Mouse (Mus musculus) cerebellum, adult 9-11 months (tissue): ENCODE results near the gene 1700028P14Rik.
"Not testable (repeated sequence)": the region's sequence is repeated elsewhere in the genome, so short reads cannot be mapped to it uniquely, and the experiment has no call there.

ENCODE experiments used
- DNase-seq: peaks from one replicate; pipeline ENCODE4 v3.0.0; 2022

1700028P14Rik gene

GRCm38 (mm10) chr19:23652644-23653043 lies at the start of gene 1700028P14Rik:
TSS of gene 1700028P14Rik (minus strand) at chr19:23652812.
- peak; percentile 17 for DNase-seq

GRCm38 (mm10) chr19:23699131-23699530 lies 46.5 kb upstream of the 1700028P14Rik start:
- no peak for DNase-seq

GRCm38 (mm10) chr19:23698366-23698765 lies 45.8 kb upstream of the 1700028P14Rik start:
- no peak for DNase-seq

GRCm38 (mm10) chr19:23697861-23698260 lies 45.2 kb upstream of the 1700028P14Rik start:
- peak; percentile 28 for DNase-seq

GRCm38 (mm10) chr19:23694344-23694743 lies 41.7 kb upstream of the 1700028P14Rik start:
- DNase-seq, result peak; percentile 83

- no peak for DNase-seq
Observed at GRCm38 (mm10) chr19:23688421-23688946, 35.9 kb upstream of the 1700028P14Rik start.

GRCm38 (mm10) chr19:23687296-23688021 lies 34.8 kb upstream of the 1700028P14Rik start, which contains the start of gene Ptar1:
TSS of gene Ptar1 (plus strand) at chr19:23687429.
- peak; percentile 91 for DNase-seq

GRCm38 (mm10) chr19:23686962-23687295 lies 34.3 kb upstream of the 1700028P14Rik start:
- DNase-seq, result no peak

GRCm38 (mm10) chr19:23675656-23676055 lies 23.0 kb upstream of the 1700028P14Rik start:
- DNase-seq, result not testable (repeated sequence)

GRCm38 (mm10) chr19:23673021-23673420 lies 20.4 kb upstream of the 1700028P14Rik start:
- DNase-seq, result no peak

- DNase-seq, result no peak
Observed at GRCm38 (mm10) chr19:23668142-23668655, 15.6 kb upstream of the 1700028P14Rik start.

GRCm38 (mm10) chr19:23664083-23664482 lies 11.5 kb upstream of the 1700028P14Rik start:
- DNase-seq, result no peak

- no peak for DNase-seq
Observed at GRCm38 (mm10) chr19:23658350-23658749, 5.7 kb upstream of the 1700028P14Rik start.

GRCm38 (mm10) chr19:23657261-23657932 lies 4.8 kb upstream of the 1700028P14Rik start:
- no peak for DNase-seq

GRCm38 (mm10) chr19:23653154-23653553 lies 542 bp upstream of the 1700028P14Rik start:
- DNase-seq, result no peak

- DNase-seq, result no peak
Observed at GRCm38 (mm10) chr19:23647308-23647707, 5.3 kb downstream of the 1700028P14Rik start.

GRCm38 (mm10) chr19:23645347-23645746 lies 7.3 kb downstream of the 1700028P14Rik start:
- DNase-seq, result no peak

GRCm38 (mm10) chr19:23643819-23644218 lies 8.8 kb downstream of the 1700028P14Rik start:
- no peak for DNase-seq

- DNase-seq, result no peak
Observed at GRCm38 (mm10) chr19:23636786-23637185, 15.8 kb downstream of the 1700028P14Rik start.

GRCm38 (mm10) chr19:23631611-23632492 lies 20.8 kb downstream of the 1700028P14Rik start:
- no peak for DNase-seq

- DNase-seq, result no peak
Observed at GRCm38 (mm10) chr19:23614268-23614667, 38.3 kb downstream of the 1700028P14Rik start.

- DNase-seq, result no peak
Observed at GRCm38 (mm10) chr19:23609724-23610123, 42.9 kb downstream of the 1700028P14Rik start.

- no peak for DNase-seq
Observed at GRCm38 (mm10) chr19:23607951-23608350, 44.7 kb downstream of the 1700028P14Rik start.
